Mouse (Mus musculus): ENCODE measurements around the gene Rbm20. TPM values are rescaled to one million over a fixed set of nuclear protein-coding genes. Genes with fewer than 3 reads are reported as not detected.

Gene Rbm20
- total and polyA plus RNA-seq, 3 experiments: 0.05 to 0.56 (median 0.08) TPM

DNA sequence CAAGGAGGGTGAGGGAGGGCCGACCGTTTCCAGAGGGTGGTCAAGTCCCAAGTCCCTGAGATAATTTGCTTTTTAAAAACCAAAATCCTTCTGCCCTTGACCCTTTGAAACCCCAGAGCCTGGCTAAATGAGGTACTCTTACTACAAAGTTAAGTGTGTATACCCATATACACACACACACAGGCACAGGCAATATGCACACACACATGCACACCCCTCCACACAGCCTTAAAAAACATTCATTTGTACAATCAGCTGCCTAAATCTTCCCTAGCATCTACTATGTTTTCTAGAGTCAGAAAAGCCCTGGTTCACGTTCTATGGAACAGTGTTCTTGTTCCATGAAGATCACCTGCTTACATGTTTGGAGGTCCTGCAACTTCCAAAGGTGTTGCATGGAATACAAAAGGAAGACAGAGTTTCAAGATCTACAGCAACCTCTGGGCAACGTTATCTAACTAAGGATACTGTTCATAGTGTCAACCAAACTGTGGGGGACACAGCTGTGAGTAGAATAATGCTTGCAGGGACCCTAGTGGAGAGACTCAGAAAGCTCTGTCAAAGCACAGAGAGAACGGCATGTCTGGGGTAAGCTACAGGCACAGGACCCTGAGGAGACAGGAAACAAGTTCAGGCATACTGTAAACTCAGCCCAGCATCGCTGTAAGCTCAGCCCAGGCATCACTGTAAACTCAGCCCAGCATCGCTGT lies 97.7 kb downstream of the Rbm20 start:
- Histone ChIP-seq H3K27ac (ENCODE audit: insufficient read depth, low read depth) (no peak overlapping the region), H3K27me3 (replicated peaks) (peaks cover 1% of the 10 kb centered on the region), H3K4me2 (ENCODE audit: insufficient read depth, low read depth, poor library complexity, severe bottlenecking) (no peak overlapping the region), H3K9ac (ENCODE audit: insufficient read depth, low read depth) (no peak overlapping the region), H3K4me1 (ENCODE audit: control insufficient read depth in 1 of 2, insufficient read depth in 2 of 2) (no peaks in the 10 kb centered on the region), H3K79me2 (replicated peaks; ENCODE audit: control insufficient read depth, extremely low read depth, insufficient read depth, poor library complexity, severe bottlenecking) (no peaks in the 10 kb centered on the region), H3K4me3 (replicated peaks in 1 of 3; ENCODE audit: low read depth in 2 of 3, low read length in 2 of 3, poor library complexity in 1 of 3) (no peak overlapping the region), H3K36me3 (replicated peaks in 1 of 2; ENCODE audit: control insufficient read depth in 1 of 2, insufficient read depth in 1 of 2, low read length in 1 of 2) (no peaks in the 10 kb centered on the region), H3K9me3 (replicated peaks; ENCODE audit: low read length) (no peaks in the 10 kb centered on the region)
- DNase-seq (ENCODE audit: extremely low read depth): no peak
- TF ChIP-seq MYC (IDR thresholded peaks at IDR 0.05; ENCODE audit: low read depth, low read length) (no peak), CHD1 (IDR thresholded peaks at IDR 0.05; ENCODE audit: low read depth, low read length) (no peak), ZC3H11A (IDR thresholded peaks at IDR 0.05; ENCODE audit: low read depth, low read length) (no peak)
- in situ Hi-C loops (cut with MboI; ENCODE audit: low pct_ligation_motif_present, low pct_unique_long_range_greater_than_20kb, low sequenced_read_pairs) (loop anchor here (25.0 kb wide), 1 partner anchor 387 kb away; the partner anchor contains the start of gene Smndc1), dilution Hi-C loops (cut with MboI; ENCODE audit: extremely low pct_ligation_motif_present, extremely low pct_unique_long_range_greater_than_20kb, low sequenced_read_pairs) (no loop called here)

DNA sequence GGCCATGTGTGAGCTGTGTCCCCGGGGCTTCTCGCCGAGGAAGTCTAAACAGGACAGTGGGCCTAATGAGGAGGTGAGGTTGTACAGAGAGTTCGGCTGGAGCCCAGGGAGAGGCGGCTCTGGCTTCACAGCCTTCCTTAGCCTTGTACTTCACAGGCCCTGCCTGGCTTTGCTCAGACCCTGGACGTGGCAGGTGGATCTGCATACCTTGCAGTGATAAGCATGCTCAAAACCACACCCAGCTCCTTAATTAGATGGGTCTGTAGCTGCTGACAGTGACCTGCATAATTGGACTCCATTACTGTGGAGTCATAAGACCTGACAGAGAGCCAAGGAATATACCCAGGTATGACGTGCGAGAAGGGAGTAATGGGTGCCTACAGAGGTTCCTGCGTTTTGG lies 102.3 kb downstream of the Rbm20 start:
- TF ChIP-seq POLR2A (IDR thresholded peaks at IDR 0.05; ENCODE audit: low read depth, low read length): no peak
- TF ChIP-seq SMC3 (IDR thresholded peaks at IDR 0.05; ENCODE audit: low read depth, low read length): no peak
- no peak for TF ChIP-seq KAT2A (IDR thresholded peaks at IDR 0.05; ENCODE audit: insufficient replicate concordance, low read length)
- no peak for TF ChIP-seq SIN3A (IDR thresholded peaks at IDR 0.05; ENCODE audit: low read length)
- TF ChIP-seq EP300 (IDR thresholded peaks at IDR 0.05; ENCODE audit: low read length): no peak
- TF ChIP-seq TBP (conservative IDR thresholded peaks at IDR 0.05; ENCODE audit: low read depth, low read length): no peak
- peaks cover 1% of the 10 kb centered on the region for H3K27me3 ChIP-seq (replicated peaks)
- H3K79me2 ChIP-seq (replicated peaks; ENCODE audit: control insufficient read depth, extremely low read depth, insufficient read depth, poor library complexity, severe bottlenecking): no peaks in the 10 kb centered on the region
- H3K9ac ChIP-seq (ENCODE audit: insufficient read depth, low read depth): no peak overlapping the region
- no peaks in the 10 kb centered on the region for H3K4me1 ChIP-seq (ENCODE audit: control insufficient read depth in 1 of 2, insufficient read depth in 2 of 2)
- DNase-seq (ENCODE audit: extremely low read depth): no peak
- H3K4me3 ChIP-seq (replicated peaks in 1 of 3; ENCODE audit: low read depth in 2 of 3, low read length in 2 of 3, poor library complexity in 1 of 3): no peak overlapping the region
- H3K4me2 ChIP-seq (ENCODE audit: insufficient read depth, low read depth, poor library complexity, severe bottlenecking): no peak overlapping the region
- dilution Hi-C loops (cut with MboI; ENCODE audit: extremely low pct_ligation_motif_present, extremely low pct_unique_long_range_greater_than_20kb, low sequenced_read_pairs) (no loop called here), in situ Hi-C loops (cut with MboI; ENCODE audit: low pct_ligation_motif_present, low pct_unique_long_range_greater_than_20kb, low sequenced_read_pairs) (no loop called here)
- no peaks in the 10 kb centered on the region for H3K36me3 ChIP-seq (replicated peaks in 1 of 2; ENCODE audit: control insufficient read depth in 1 of 2, insufficient read depth in 1 of 2, low read length in 1 of 2)
- H3K27ac ChIP-seq (ENCODE audit: insufficient read depth, low read depth): no peak overlapping the region
- no peaks in the 10 kb centered on the region for H3K9me3 ChIP-seq (replicated peaks; ENCODE audit: low read length)

DNA sequence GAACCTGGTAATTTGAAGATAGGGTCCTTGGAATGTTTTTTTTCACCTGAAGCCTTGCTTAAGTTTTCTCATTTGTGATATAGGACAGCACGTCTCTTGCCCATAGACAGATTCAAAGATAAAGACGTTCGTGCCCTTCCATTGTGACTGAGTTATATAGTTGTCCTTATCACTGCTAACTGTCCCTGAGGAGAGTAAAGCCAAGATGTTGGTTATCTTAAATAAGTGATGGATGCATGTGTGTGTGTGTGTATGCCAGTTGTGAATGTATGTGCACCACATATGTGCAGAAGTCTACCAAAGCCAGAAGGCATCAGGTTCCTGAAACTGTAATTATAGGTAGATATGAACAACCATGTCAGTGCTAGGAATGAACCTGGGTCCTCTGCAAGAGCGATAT lies 102.7 kb downstream of the Rbm20 start:
- Histone ChIP-seq H3K27me3 (replicated peaks) (peaks cover 1% of the 10 kb centered on the region), H3K4me1 (ENCODE audit: control insufficient read depth in 1 of 2, insufficient read depth in 2 of 2) (no peaks in the 10 kb centered on the region), H3K9ac (ENCODE audit: insufficient read depth, low read depth) (no peak overlapping the region), H3K4me2 (ENCODE audit: insufficient read depth, low read depth, poor library complexity, severe bottlenecking) (no peak overlapping the region), H3K79me2 (replicated peaks; ENCODE audit: control insufficient read depth, extremely low read depth, insufficient read depth, poor library complexity, severe bottlenecking) (no peaks in the 10 kb centered on the region), H3K36me3 (replicated peaks in 1 of 2; ENCODE audit: control insufficient read depth in 1 of 2, insufficient read depth in 1 of 2, low read length in 1 of 2) (no peaks in the 10 kb centered on the region), H3K4me3 (replicated peaks in 1 of 3; ENCODE audit: low read depth in 2 of 3, low read length in 2 of 3, poor library complexity in 1 of 3) (no peak overlapping the region), H3K9me3 (replicated peaks; ENCODE audit: low read length) (no peaks in the 10 kb centered on the region), H3K27ac (ENCODE audit: insufficient read depth, low read depth) (no peak overlapping the region)
- dilution Hi-C loops (cut with MboI; ENCODE audit: extremely low pct_ligation_motif_present, extremely low pct_unique_long_range_greater_than_20kb, low sequenced_read_pairs) (no loop called here), in situ Hi-C loops (cut with MboI; ENCODE audit: low pct_ligation_motif_present, low pct_unique_long_range_greater_than_20kb, low sequenced_read_pairs) (no loop called here)
- no peak for DNase-seq (ENCODE audit: extremely low read depth)
- TF ChIP-seq EP300 (IDR thresholded peaks at IDR 0.05; ENCODE audit: low read length): no peak
- no peak for TF ChIP-seq KAT2A (IDR thresholded peaks at IDR 0.05; ENCODE audit: insufficient replicate concordance, low read length)
- TF ChIP-seq ELF1 (IDR thresholded peaks at IDR 0.05; ENCODE audit: low read depth, low read length): no peak
- no peak for TF ChIP-seq NRF1 (IDR thresholded peaks at IDR 0.05; ENCODE audit: low read depth, low read length)
- no peak for TF ChIP-seq GABPA (IDR thresholded peaks at IDR 0.05; ENCODE audit: insufficient replicate concordance, low read depth, low read length)

Measured in CH12.LX (cell line).